Mouse (Mus musculus) lung, adult 2 months (tissue): ENCODE measurements around the gene Nt5c3b.

Experiments used
- CTCF ChIP-seq: fragments of 200-500 bp; IDR thresholded peaks from 2 replicates; pipeline ENCODE4 v1.5.1; 2011; ENCODE audit warnings: mild to moderate bottlenecking, low read length, control low read depth; ENCODE audit not compliant: insufficient read depth
- POLR2A ChIP-seq: fragments of 200-500 bp; IDR thresholded peaks from 2 replicates; pipeline ENCODE4 v1.6.1; 2011; ENCODE audit warnings: low read depth, mild to moderate bottlenecking, control low read depth, low read length, borderline replicate concordance; ENCODE audit errors: extremely low read depth

GRCm38 (mm10) chr11:100413541-100413940 is 28.1 kb downstream of the Nt5c3b start:
- TF ChIP-seq POLR2A: no peak
- no peak for TF ChIP-seq CTCF
